Mouse (Mus musculus): ENCODE results near the gene Tec.
A peak's percentile ranks its signal among the peaks of the same experiment; 100 is the strongest.

Tec gene

DNA sequence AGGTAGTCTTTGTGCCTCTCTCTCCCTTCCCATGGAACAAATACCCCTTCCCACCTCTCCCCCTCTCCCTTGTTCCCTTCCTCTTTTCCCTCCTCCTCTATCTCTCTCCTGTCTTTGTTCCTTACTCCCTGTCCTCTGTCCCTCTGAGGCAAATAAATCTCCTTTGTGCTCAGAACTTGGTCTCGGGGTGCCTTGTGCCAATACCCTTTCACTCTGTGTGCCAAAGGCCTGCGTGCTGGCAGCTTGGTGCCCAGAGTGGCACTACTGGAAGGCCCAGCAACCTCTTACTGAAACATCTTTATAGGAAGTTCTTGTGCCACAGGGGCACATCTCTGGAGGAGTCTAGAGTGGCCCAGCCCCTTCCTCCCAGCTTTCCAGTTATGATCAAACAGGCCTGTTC, 91.7 kb downstream of the Tec start:
- DNase-seq: peak; percentile 57

DNA sequence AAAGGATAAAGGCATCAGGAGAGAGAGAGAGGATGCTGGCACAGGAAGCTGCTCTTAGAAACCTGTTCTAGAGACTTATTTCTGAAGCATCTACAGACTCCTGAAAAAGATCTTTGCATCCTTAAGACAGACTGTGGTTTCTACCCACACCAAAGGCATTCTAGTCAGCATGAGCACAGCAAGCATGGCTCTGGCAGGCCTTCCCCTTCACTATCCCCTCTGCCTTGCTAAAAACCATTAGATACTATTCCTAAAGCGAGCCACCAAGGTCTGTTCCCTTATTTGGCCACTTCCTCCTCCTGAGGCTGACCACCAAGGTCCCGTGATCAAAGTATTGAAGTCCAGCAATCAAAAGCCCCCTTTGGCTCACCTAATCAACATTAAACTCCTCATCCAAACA, 92.2 kb downstream of the Tec start:
- peak; percentile 64 for DNase-seq

DNA sequence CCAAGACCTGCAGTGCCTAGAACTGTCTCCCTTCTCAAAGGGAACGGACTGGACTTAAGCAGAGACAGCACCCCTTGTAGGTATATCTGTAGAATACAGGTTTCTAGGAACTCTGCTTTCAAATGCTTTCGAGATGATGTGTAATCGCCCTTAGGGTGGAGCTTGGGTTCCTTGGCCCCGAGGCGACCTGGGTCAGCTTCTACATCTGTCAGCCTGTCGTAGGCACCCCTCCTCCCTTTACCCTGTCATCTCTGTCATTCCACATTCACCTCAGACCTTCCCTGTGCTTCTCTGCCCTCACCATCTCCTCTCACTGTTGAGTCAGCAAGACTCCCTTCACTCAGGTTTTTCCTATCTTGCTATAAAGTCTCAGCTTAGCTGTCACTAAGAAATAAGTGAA, 98.4 kb downstream of the Tec start:
- DNase-seq: peak; percentile 55

DNA sequence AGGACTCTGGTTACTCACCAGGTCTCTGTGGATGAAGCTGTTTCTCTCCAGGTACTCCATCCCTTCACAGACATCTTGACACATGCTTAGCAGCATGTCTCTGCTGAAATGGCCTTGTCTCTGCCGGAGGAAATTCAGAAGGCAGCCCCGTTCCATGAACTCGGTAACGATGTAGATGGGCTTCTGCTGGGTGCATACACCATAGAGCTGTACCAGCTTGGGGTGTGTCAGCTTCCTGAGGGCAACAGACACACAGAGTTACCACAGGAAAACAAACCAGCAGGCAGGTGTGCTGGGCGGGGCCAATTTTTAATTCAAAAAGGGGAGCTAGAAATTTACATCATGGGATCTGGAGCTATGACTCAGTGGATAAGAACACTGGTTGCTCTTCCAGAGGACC, 104.7 kb downstream of the Tec start:
- peak; percentile 72 for DNase-seq

DNA sequence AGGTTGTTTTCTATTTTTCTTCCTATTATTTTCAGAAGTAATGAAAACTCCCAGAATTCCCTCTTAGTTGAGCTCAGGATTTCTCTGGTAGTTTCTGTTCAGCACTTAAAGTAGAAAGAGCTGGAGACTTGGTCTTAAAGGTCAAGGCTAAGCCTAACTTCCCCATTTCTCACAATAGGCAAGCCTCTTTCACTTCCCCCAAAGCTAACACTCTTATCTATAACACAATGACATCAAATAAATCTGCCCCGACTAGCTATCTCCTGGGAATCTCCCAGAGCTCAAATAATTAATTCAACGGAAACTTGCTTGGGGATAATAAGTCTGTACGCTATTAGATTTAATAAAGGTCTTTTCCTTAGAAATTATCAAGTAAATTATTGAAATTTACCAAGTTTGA, 105.3 kb downstream of the Tec start:
- DNase-seq: peak; percentile 49

DNA sequence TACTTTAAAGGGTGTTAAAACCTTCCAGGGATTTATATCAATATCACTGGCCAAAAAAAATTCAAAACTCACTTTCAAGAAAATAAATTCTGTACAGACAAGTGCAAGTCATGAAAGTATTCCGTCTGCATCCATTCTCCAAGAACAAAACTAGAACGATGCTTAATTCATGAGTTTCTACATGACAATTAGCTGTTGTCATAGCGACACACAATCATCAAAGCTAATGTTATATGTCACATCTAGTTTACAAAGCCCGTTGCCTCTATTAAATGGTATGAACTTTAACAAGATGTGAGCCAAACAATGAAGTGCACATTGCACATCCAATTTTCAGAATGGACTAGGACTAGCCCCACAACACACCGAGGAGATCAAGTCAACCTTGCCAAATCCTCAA, 106.5 kb downstream of the Tec start:
- peak; percentile 12 for DNase-seq

DNA sequence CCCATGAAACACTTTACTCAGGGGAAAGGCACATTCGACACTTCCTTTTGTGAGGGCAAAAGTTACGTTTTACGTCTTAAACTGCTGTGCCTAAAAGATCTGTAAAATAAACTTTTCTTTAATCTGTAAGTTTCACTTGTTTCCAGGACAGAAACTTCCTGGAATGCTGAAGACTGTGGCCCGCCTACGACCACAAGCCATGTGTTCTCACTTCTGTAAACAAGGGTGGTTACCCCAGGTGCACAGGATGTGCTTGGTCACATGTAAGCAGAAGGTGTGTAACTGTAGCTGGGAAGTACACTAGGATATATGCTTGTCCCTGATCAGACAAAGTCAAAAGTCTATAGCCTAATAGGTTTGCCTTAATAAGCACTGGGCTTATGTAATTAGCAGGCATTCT, 107.0 kb downstream of the Tec start:
- DNase-seq: peak; percentile 86

DNA sequence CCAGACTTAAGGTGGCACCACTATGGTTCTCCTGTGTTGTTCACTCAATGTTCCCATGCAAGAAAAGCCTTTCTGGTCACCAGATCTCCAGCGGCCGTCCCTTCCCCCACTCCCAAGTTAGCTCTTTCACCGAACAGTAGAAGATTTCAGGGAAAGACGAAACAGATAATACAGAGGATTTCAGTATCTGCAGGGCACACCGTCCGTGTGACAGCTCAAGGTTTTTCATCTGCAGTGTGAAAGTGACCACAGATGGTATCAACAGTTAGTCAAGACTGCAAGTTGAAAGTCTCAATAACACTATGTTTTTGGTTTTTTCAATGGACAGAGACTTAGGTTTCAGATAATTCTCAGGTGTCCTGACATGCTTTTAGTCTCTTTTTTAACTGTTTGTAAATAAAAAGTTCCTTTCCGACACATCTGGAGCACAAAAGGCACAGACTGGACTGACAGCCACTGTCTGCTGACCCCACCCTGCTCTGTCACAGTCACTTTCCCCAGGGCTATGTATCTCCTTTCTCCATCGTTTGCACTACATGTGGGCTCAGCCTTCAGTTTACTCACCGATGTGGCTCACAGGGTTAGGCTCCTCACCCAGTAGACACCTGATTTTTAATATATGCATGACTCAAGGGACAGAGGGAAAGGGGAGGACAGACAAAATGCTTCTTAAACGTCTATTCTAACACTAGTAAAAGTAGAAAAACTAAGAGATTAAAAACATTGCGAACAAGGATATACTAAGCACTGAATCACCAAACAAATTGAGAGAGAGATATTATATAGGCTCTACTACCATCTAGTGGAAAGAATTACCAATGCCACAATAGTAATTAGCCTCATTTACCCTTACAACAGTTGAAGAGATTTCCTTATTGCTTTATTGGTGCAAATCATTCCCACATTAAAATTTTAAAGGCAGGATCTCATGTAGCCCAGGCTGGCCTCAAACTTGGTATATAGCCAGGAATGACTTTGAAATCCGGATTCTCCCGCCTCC, 109.1 kb downstream of the Tec start:
- DNase-seq: peak; percentile 83

DNA sequence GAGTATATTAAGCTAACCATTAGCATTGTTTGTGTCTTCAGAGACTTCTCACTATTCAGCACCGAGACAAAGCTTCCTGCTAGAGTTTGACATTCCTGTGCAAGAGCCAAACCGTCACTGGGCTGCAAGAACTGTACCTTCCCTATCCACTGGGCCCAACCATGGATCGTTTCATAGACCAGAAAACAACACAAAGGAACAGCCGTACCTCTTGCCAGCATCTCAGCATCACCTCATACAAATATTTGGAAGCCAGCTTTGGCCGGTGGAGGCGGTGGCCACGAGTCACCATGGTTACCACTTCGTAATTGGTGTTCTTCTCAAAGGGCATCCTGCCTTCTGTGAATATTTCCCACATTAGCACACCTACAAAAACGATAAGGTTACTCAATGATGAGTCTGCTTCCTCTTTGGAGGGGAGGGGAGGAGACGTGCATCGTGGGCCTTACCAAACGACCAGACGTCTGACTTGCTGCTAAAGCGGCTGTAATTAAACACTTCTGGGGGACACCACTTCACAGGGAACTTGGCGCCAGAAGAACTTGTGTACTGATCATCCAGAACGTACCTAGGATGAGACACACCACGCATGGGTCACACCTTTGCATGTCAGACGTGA, 111.0 kb downstream of the Tec start:
- peak; percentile 78 for DNase-seq

DNA sequence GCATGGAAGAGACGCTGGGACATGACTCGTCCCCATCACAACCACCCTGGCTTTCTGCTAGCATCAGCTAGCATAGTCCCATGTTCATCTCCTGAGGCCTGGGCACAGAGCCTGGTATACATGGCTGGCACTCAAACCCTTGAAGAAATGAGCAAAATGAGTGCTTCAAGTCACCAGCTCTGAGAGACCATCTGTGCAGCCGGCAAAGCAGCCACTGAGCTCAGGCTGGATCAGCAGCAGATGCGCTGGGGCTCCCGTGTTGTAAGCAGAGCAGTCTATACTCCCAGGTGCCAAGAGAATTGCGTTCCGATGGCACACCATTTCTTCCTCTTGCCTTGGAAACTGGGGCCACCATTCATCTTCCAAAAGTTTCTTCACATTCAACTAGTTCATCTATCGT, 112.3 kb downstream of the Tec start:
- DNase-seq: no peak

DNA sequence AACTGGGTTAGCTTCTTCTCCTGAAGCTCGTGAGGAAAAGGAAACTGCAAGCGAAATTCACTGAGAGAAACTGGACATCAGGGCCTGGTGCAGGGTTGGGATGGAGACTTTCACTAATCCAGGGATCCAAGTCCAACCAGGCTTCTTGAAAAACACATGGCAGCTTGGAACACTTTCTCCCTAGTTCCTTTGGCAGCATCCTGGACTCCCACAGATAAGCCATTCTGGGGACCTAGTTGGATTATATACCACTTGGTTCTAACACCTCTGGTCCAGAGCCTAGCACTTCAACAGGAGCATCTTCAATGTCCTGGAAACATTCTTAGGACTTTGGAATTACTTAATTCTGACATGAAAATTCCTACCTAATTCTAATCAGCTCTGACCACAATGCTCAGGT, 113.2 kb downstream of the Tec start:
- no peak for DNase-seq

DNA sequence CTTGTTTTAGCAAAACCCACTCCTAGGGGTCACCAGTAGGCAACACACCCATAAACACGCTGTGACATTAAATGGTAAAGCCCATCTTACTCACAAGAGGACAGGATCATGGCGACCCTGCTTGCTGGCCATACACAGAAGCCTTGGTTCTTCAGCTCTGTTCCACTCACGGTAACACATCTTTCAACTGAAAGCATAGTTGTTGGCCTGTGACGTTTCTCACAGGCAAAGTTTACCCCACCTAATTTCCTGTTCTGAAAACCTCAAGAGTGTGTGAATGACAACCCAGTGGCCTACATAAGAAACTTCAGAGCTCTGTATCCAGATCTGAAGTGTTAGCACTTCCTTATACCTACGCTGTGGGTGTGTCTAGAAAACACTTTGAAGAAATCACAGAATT, 115.7 kb downstream of the Tec start, which contains the start of gene Txk:
Gene Txk, minus strand, starts transcription at position 193 of the 400 bp plus-strand sequence.
- DNase-seq: peak; percentile 79

DNA sequence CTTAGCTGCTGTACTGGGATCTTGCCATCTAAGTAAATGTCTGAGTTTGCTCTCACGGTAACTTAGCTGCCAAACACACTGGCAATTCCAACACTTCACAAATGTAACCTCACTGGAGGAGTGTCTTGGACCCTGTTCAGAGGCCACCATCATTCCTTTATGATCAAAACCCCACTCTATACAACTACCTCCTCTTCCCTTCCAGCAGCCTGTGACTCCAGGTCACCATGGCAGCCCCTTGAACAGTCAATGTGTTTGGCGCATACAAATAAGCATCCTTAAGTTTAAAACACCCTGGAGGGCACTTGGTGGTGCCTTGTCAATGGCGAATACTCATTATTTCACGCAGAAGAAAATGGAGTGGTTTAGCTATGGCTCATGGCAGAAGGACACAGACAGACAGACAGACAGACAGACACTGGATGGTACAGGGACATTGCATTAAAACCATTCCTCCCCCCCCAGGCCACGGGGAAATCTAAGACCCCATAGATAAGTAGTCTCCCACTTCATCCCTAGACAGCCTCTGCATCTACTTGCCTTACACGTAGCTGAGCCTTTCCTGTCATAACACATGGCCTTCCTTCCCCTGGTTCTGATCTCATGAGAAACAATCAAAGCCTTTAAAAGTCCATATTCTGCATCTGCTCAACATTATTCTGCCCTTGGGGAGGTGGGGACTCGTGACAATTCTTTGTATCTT, 117.1 kb downstream of the Tec start:
- peak; percentile 81 for DNase-seq

DNA sequence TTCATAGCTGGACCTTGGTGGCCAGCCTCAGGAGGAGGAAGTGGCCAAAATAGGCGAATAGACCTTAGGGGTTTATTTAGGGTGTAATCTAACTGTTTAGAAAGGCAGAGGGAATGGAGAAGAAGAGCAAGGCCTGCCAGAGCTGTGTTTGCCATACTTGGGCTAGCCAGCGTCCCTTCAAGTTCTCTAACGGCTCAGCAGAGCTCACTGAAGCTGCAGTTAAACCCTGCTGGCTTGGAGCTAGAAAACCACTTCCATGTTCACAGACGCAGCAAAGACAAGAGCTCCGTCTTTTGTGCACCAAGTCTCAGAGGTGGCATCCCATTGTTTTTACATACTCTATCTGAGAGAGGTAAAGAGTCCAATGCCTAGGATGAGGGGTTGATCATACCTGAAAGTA, 118.1 kb downstream of the Tec start:
- peak; percentile 64 for DNase-seq

DNA sequence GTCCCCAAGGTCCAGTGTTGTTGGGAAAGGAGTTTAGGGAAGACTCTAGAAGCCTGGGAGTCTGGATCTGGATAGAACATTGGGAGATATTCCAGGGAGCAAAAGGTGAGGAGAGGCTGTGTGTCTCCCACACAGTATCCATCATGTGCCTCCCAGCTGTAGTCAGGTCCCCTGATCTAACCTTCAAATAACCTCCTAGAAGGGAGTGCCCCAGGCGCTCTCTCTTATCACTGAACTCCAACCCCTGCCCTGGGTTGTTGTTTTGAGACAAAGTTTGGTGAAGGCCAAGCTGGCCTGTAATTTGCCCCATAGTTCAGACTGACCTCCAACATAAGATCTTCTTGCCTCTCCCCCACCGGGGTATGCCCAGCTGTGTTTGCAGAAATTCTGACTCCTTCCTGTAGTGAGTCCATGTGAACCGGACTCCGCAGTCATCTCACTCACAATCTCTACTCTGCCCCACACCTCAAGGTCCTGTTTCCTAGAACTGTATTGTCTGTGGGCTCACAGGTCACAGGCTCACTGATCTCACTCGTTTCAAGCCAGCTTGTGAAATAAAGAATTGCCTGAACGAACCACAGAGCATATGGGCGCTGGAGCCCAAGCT, 119.5 kb downstream of the Tec start:
- DNase-seq: peak; percentile 80

DNA sequence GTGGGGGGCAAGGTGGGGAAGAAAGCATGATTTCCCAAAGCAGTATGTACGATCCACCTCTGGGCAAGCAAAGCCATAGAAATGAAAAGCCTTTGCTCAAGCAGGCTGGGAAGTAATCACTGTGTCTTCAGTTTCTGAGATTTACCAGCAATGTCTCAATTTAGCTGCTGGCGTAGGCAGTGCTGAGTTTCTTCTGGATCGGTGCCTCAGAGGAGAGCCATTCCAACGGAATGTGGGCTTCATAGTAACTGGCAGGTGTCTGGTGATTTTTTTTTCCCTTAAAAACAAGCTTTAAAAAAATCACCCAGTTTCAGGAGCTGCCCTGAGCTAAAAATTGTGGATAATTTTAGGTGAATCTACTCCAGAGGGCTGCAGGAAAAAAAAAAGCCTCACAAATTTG, 120.9 kb downstream of the Tec start:
- DNase-seq: peak; percentile 66

DNA sequence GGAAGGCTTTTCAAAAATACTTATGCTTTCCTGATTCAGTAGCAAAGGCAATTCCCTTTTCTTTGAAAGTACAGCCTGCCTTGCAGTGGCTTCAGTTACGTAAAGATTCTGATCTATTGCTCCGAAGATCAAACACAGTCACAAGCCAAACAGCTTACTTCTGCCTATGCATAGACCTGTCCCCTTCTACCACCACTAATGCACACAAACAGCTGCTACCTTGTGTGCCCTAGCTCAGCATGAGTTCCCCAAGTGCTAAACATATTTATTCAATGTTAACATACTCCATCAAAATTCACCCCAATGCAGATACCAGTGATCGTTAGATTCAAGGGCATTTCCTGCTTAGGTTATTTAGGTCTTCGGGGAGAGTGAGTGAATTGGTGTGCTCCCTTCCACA, 121.8 kb downstream of the Tec start:
- DNase-seq: no peak

DNA sequence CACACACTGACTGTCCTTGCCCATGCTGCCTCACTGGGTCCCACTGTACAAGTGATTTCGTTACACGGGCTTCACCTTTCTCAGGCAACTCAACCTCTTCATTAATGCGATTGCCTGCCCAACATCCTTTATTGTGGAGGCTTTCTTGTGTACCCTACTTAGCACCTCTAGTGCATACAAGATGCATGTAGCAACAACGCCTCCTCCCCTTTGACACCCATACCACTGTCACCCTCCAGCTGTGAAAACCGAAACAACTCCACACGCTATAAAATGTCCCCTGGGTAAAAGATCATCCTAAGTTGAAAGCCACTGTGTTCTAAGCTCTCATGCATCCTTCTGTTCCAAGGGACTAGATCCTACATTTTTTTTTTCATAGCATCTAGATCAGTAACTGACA, 125.2 kb downstream of the Tec start:
- DNase-seq: peak; percentile 23

DNA sequence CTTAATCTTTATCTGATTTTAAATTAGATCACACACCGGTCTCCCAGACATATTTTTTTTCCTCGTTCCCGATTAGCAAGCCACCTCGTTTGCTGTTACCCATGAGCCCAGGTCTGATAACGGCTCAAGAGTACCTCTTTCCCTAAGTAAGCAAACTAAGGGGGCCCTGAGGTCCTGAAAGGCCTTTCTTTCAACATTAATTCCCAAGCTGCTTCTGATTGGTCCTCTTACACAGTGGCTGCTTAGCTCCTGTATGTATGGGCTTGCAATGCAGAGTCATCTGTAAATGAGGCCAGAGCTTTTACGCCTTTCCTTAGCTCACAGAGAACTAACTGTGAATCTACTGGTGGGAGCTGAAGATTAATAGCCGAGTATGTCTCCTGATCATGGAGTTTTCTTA, 131.4 kb downstream of the Tec start:
- DNase-seq: no peak

DNA sequence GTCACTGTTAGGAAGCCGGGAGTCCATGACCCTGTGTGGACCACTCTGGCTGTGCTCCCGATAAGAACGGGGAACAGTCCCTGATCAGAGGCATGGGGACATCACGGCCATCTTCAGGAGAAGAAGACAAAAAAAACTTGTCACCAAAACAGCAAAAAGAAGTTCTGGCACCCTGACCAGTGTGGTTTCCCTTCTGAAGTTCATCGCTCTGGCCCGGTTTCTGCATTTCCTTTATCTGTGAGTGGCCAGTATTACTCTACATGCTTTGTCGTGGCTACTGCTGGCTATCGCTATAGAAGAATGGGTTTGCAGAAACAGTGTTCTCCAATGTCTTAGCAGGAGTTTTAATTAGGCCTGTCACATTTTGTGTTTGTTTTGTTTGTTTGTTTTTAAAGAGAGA, 131.8 kb downstream of the Tec start:
- no peak for DNase-seq

DNA sequence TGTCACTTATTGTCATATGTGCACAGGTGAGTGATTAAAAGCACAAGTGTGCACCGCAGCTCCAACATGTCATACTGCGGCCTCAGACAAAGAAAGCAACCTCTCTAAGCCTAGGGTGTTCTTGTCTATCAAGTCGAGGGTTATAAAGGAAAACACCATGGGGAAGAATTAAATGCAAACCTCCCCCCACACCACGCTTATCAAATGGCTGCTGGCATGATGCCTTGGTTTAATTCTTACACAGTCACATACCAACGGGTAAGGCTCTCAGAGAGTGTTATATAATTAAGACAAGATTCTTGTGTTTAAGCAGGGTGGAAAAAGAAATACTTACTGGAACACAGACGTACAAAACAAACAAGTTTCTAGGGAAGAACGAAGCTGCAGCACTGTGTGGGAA, 132.5 kb downstream of the Tec start:
- DNase-seq: no peak

DNA sequence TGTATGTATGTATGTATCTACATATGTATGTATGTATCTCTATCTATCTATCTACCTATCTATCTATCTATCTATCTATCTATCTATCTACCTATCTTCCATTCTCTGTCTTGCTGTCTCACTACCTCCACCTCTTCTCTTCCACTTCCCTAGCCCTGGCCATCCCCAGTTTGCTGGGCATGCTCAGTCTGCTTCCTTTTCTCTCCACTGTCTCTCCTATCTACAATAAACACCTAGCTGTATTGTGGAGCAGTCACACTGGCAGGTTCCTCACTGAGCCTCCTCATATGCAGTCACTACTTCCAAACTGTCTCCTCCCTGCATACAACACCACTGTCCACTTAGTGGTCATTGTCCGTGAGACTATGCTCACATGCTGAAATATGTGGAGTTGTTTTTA, 135.4 kb downstream of the Tec start:
- DNase-seq: no peak

DNA sequence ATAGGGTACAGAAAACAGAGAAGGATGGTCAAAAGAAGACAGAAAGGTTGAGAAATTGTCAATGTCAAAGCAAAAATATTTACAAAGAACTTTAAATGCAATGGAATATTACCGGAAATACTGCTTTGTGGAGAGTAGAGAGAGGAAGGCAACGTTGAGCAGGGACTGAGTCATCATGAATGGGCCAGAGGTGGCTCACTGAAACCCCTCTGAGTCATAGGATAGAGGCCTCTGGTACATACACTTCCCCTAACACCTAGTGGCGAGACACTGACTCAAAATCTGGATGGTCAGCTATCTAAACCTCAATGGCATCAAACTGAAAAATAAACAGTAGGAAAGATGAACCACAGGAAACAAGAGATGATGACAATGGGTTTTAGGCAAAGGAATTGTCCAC, 142.9 kb downstream of the Tec start:
- no peak for DNase-seq

Data from heart, adult 11 months (tissue).